Mouse (Mus musculus) neural tube, embryonic 14.5 days (tissue): ENCODE data around the gene Mnat1. TPM values are rescaled to one million over a fixed set of nuclear protein-coding genes. Genes with fewer than 3 reads are reported as not detected.
"Not testable (repeated sequence)": the region's sequence is repeated elsewhere in the genome, so short reads cannot be mapped to it uniquely, and the experiment has no call there.

ENCODE experiments used
- ATAC-seq: fragments of 200-750 bp; cut with Nextera tagmentation; 2 replicates; pipeline ENCODE4 v1.8.0; 2017; ENCODE audit warnings: low read depth, mild to moderate bottlenecking, moderate TSS enrichment, moderate library complexity
- H3K27ac ChIP-seq: fragments of 300-500 bp; sonication (generic); 2 replicates; pipeline ENCODE4 v1.5.1; 2014; ENCODE audit warnings: low read depth, mild to moderate bottlenecking, control low read depth, low read length, moderate library complexity, mixed read lengths
- H3K27me3 ChIP-seq: fragments of 300-500 bp; sonication (generic); 2 replicates; pipeline ENCODE4 v1.6.1; 2014; ENCODE audit warnings: low read length; ENCODE audit not compliant: control insufficient read depth, insufficient read depth
- H3K36me3 ChIP-seq: fragments of 300-500 bp; sonication (generic); 2 replicates; pipeline ENCODE4 v1.6.1; 2014; ENCODE audit warnings: low read length, mixed read lengths; ENCODE audit not compliant: control insufficient read depth, insufficient read depth
- H3K4me1 ChIP-seq: fragments of 300-500 bp; sonication (generic); 2 replicates; pipeline ENCODE4 v1.6.1; 2014; ENCODE audit warnings: low read length; ENCODE audit not compliant: control insufficient read depth, insufficient read depth
- H3K4me2 ChIP-seq: fragments of 300-500 bp; sonication (generic); 2 replicates; pipeline ENCODE4 v1.6.1; 2014; ENCODE audit warnings: mild to moderate bottlenecking, low read depth, low read length, control low read depth
- H3K4me3 ChIP-seq: fragments of 300-500 bp; sonication (generic); 2 replicates; pipeline ENCODE4 v1.5.1; 2014; ENCODE audit warnings: low read depth, low read length, control low read depth, mixed read lengths
- H3K9ac ChIP-seq: fragments of 300-500 bp; sonication (generic); replicated peaks from 2 replicates; pipeline ENCODE4 v1.6.1; 2014; ENCODE audit warnings: low read depth, mild to moderate bottlenecking, control low read depth, low read length, mixed read lengths
- H3K9me3 ChIP-seq: fragments of 300-500 bp; sonication (generic); 2 replicates; pipeline ENCODE4 v1.6.1; 2016; ENCODE audit warnings: low read length; ENCODE audit not compliant: control insufficient read depth
- WGBS: fragments of 180-500 bp; shearing (Covaris S2); extraction: QIAGEN DNeasy Blood & Tissue Kit; methylation state at CpG from one replicate; pipeline ENCODE4 v1.1.7; 2014; 5-methylcytosine and 5-hydroxymethylcytosine counted together
- polyA plus RNA-seq: library from polyadenylated mRNA; unstranded; fragments of >200 nt; fragmentation: Nextera tagmentation; extraction: Ambion mirVana; gene quantifications from 2 replicates; pipeline ENCODE4 v1.2.1, GENCODE M21; 2014

The Mnat1 gene
- polyA plus RNA-seq, 1 experiment from 2014 or later, result 20.8 TPM

- Histone ChIP-seq H3K9ac (no peak overlapping the region), H3K27me3 (no peaks in the 10 kb centered on the region), H3K4me3 (no peak overlapping the region), H3K4me1 (no peaks in the 10 kb centered on the region), H3K36me3 (no peaks in the 10 kb centered on the region), H3K4me2 (no peak overlapping the region), H3K9me3 (no peaks in the 10 kb centered on the region), H3K27ac (no peak overlapping the region)
- ATAC-seq, result no peak
- 77% methylated on average over 2 of the region's 2 CpGs for WGBS
Observed at GRCm38 (mm10) chr12:73094189-73094588, 29.3 kb upstream of the Mnat1 start.

- Histone ChIP-seq H3K27ac (no peak overlapping the region), H3K4me3 (no peak overlapping the region), H3K27me3 (no peaks in the 10 kb centered on the region), H3K9ac (no peak overlapping the region), H3K4me2 (no peak overlapping the region), H3K9me3 (no peaks in the 10 kb centered on the region), H3K4me1 (no peaks in the 10 kb centered on the region), H3K36me3 (no peaks in the 10 kb centered on the region)
- WGBS, result 28% methylated on average over 2 of the region's 2 CpGs
- no peak for ATAC-seq
Observed at GRCm38 (mm10) chr12:73094605-73095004, 28.9 kb upstream of the Mnat1 start.

GRCm38 (mm10) chr12:73096177-73096576 lies 27.3 kb upstream of the Mnat1 start:
- H3K36me3 ChIP-seq, H3K9ac ChIP-seq, H3K27me3 ChIP-seq, H3K4me1 ChIP-seq, H3K4me2 ChIP-seq, H3K9me3 ChIP-seq, H3K27ac ChIP-seq, ATAC-seq, H3K4me3 ChIP-seq: not testable (repeated sequence)
- 90% methylated on average over 5 of the region's 5 CpGs for WGBS

GRCm38 (mm10) chr12:73098593-73098992 lies 24.9 kb upstream of the Mnat1 start:
- Histone ChIP-seq H3K36me3 (0 out of 2 replicates have a peak, but pooled peaks cover 6% of the 10 kb centered on the region), H3K4me3 (no peak overlapping the region), H3K9me3 (no peaks in the 10 kb centered on the region), H3K9ac (no peak overlapping the region), H3K4me2 (no peak overlapping the region), H3K27ac (no peak overlapping the region), H3K4me1 (no peaks in the 10 kb centered on the region), H3K27me3 (no peaks in the 10 kb centered on the region)
- no peak for ATAC-seq
- WGBS, result 92% methylated on average over 4 of the region's 4 CpGs

- H3K4me2 ChIP-seq, result no peak overlapping the region
- no peak for ATAC-seq
- WGBS, result 96% methylated on average over 12 of the region's 12 CpGs
Observed at GRCm38 (mm10) chr12:73103713-73104112, 19.8 kb upstream of the Mnat1 start.

GRCm38 (mm10) chr12:73107821-73108220 lies 15.7 kb upstream of the Mnat1 start:
- Histone ChIP-seq H3K4me2 (no peak overlapping the region), H3K9ac (no peak overlapping the region), H3K27ac (no peak overlapping the region), H3K36me3 (0 out of 2 replicates have a peak, but pooled peaks cover 5% of the 10 kb centered on the region), H3K9me3 (no peaks in the 10 kb centered on the region), H3K4me3 (no peak overlapping the region), H3K27me3 (no peaks in the 10 kb centered on the region), H3K4me1 (peaks cover 9% of the 10 kb centered on the region; the same call in 1 of the 2 replicates)
- no peak for ATAC-seq
- 87% methylated on average over 2 of the region's 2 CpGs for WGBS

More at GRCm38 (mm10) chr12:73103713-73104112, 19.8 kb upstream of the Mnat1 start:
- H3K9me3 ChIP-seq, result no peaks in the 10 kb centered on the region
- H3K27me3 ChIP-seq, result no peaks in the 10 kb centered on the region
- H3K9ac ChIP-seq, result no peak overlapping the region
- H3K4me3 ChIP-seq, result no peak overlapping the region
- H3K27ac ChIP-seq, result no peak overlapping the region
- no peaks in the 10 kb centered on the region for H3K4me1 ChIP-seq
- 0 out of 2 replicates have a peak, but pooled peaks cover 6% of the 10 kb centered on the region for H3K36me3 ChIP-seq

- Histone ChIP-seq H3K9me3 (no peaks in the 10 kb centered on the region), H3K9ac (0 out of 2 replicates have a peak overlapping the region, but pooled peaks have one; percentile 28), H3K27me3 (no peaks in the 10 kb centered on the region), H3K4me3 (peak overlapping the region; percentile 64), H3K27ac (no peak overlapping the region), H3K4me1 (peaks cover 9% of the 10 kb centered on the region; the same call in 1 of the 2 replicates), H3K4me2 (peak overlapping the region; percentile 100), H3K36me3 (no peaks in the 10 kb centered on the region)
- WGBS, result 2% methylated on average over 23 of the region's 23 CpGs
- ATAC-seq, result peak; percentile 42; the same call in 1 of the 2 replicates
Observed at GRCm38 (mm10) chr12:73110431-73111111, 12.9 kb upstream of the Mnat1 start.

- Histone ChIP-seq H3K9me3 (no peaks in the 10 kb centered on the region), H3K4me2 (peak overlapping the region; percentile 100), H3K4me1 (peaks cover 9% of the 10 kb centered on the region; the same call in 1 of the 2 replicates), H3K4me3 (peak overlapping the region; percentile 64), H3K27ac (no peak overlapping the region), H3K27me3 (no peaks in the 10 kb centered on the region), H3K36me3 (no peaks in the 10 kb centered on the region), H3K9ac (peak overlapping the region; percentile 64)
- peak; percentile 23; the same call in 1 of the 2 replicates for ATAC-seq
- WGBS, result under 1% methylated on average over 44 of the region's 44 CpGs
Observed at GRCm38 (mm10) chr12:73111561-73112325, 11.8 kb upstream of the Mnat1 start.
